Mouse (Mus musculus) natural killer cell, adult 2 months (primary cell): Measurements from ENCODE around the gene Vmn1r64.
"Not testable (repeated sequence)": the region's sequence is repeated elsewhere in the genome, so short reads cannot be mapped to it uniquely, and the experiment has no call there.

Source experiments
- DNase-seq, 2 experiments: peaks; one replicate each; pipeline ENCODE4 v3.0.0; 2022; ENCODE audit warnings: low spot score in 2 of 2

The Vmn1r64 gene

DNA sequence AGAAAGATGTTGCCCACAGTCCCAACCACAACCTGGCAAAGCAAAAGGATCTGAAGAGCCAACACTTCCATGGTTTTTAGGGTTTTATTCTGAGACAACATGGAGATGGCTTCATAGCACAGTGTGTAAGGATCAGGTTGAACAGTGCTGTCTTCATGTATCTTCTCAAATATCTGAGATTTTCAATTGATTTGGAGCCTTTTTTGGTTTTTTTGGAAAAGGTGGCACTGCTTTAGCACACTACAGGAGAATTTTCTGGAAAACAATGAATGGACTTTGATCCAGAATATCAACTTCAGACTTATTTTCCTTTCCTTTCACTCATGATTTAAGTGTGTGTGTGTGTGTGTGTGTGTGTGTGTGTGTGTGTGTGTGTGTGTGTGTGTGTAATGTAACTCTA, at the start of gene Vmn1r64:
Vmn1r64 (minus strand) TSS at position 101 of the 400 bp plus-strand sequence.
- DNase-seq, result no peak

DNA sequence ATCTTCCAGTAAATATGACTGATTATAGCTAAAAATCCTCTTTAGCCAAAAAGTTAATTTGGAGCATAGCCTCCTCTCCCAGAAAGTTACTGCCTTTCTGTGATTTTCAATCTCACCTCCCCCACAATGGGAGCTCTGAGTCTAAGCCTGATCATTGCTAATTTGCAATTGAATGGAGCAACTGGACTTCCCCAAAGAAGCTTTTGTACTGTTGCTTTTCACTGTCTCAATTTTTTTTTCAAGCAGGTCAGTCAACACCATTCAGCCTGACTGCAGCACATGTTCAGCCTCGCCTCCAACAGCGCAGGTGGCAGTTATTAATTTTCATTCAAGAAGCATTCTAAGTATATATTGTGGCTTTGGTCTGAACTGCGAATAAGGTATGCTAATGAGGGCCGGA, 14.9 kb upstream of the Vmn1r64 start:
- no peak for DNase-seq

DNA sequence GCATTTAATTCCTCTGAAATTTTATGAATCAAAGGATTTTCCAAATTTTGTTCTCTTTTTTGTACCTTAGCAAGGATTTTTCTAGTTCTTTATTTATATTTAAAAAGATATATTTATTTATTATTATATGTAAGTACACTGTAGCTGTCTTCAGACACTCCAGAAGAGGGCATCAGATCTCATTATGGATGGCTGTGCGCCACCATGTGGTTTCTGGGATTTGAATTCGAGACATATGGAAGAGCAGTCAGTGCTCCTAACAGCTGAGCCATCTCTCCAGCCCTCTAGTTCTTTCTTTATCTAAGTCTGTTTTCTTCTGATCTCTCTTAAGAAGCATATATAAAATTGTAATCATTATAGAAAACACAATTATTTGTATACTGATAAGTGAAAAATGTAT, 12.9 kb upstream of the Vmn1r64 start:
- DNase-seq, result not testable (repeated sequence)
